Mouse (Mus musculus) adrenal gland, postnatal 36 days (tissue): ENCODE measurements around the gene Mybpc3. TPM values are rescaled to one million over a fixed set of nuclear protein-coding genes. Genes with fewer than 3 reads are reported as not detected.
A peak's percentile ranks its signal among the peaks of the same experiment; 100 is the strongest.
"Not testable (repeated sequence)": the region's sequence is repeated elsewhere in the genome, so short reads cannot be mapped to it uniquely, and the experiment has no call there.

Source experiments
- DNase-seq, 2 experiments: peaks; one replicate each; pipeline ENCODE4 v3.0.0; 2021; ENCODE audit warnings: mixed read lengths in 1 of 2
- total RNA-seq, 2 experiments: library from RNA; stranded (reverse); gene quantifications; 2 replicates each; pipeline ENCODE4 v1.2.3; 2021

Mybpc3 gene
- total RNA-seq, 2 experiments from 2014 or later, result not detected

- DNase-seq, result no peak
These were observed 30.5 kb upstream of the Mybpc3 start for GRCm38 (mm10) chr2:91087453-91087852.

GRCm38 (mm10) chr2:91088987-91089386, 29.0 kb upstream of the Mybpc3 start:
- no peak for DNase-seq

GRCm38 (mm10) chr2:91090208-91090607, 27.7 kb upstream of the Mybpc3 start:
- no peak for DNase-seq

- no peak for DNase-seq
These were observed 27.1 kb upstream of the Mybpc3 start for GRCm38 (mm10) chr2:91090827-91091226.

- peak in 1 of 2 experiments; percentile 37 for DNase-seq
These were observed 21.4 kb upstream of the Mybpc3 start for GRCm38 (mm10) chr2:91096524-91096923.

GRCm38 (mm10) chr2:91097015-91097414, 20.9 kb upstream of the Mybpc3 start:
- DNase-seq, result no peak

- peak; percentile 61 to 73 for DNase-seq
These were observed 19.8 kb upstream of the Mybpc3 start for GRCm38 (mm10) chr2:91098156-91098555.

- peak; percentile 92 to 97 for DNase-seq
These were observed 16.7 kb upstream of the Mybpc3 start for GRCm38 (mm10) chr2:91101124-91101740.

GRCm38 (mm10) chr2:91108156-91108555, 9.8 kb upstream of the Mybpc3 start:
- no peak for DNase-seq

GRCm38 (mm10) chr2:91109241-91109640, 8.7 kb upstream of the Mybpc3 start:
- DNase-seq, result no peak

- peak in 1 of 2 experiments; percentile 38 for DNase-seq
These were observed 8.0 kb upstream of the Mybpc3 start for GRCm38 (mm10) chr2:91109807-91110385.

GRCm38 (mm10) chr2:91110429-91110828, 7.5 kb upstream of the Mybpc3 start:
- DNase-seq, result no peak

- DNase-seq, result not testable (repeated sequence)
These were observed 6.1 kb upstream of the Mybpc3 start for GRCm38 (mm10) chr2:91111832-91112231.

- no peak for DNase-seq
These were observed 5.5 kb upstream of the Mybpc3 start for GRCm38 (mm10) chr2:91112491-91112890.

GRCm38 (mm10) chr2:91113334-91113733, 4.6 kb upstream of the Mybpc3 start:
- DNase-seq, result no peak

- no peak for DNase-seq
These were observed 4.1 kb upstream of the Mybpc3 start for GRCm38 (mm10) chr2:91113852-91114251.

GRCm38 (mm10) chr2:91114781-91115577, 3.0 kb upstream of the Mybpc3 start:
- DNase-seq, result peak; percentile 98

- DNase-seq, result no peak
These were observed 2.4 kb upstream of the Mybpc3 start for GRCm38 (mm10) chr2:91115578-91115970.

GRCm38 (mm10) chr2:91116842-91117241, 1.1 kb upstream of the Mybpc3 start:
- DNase-seq, result no peak

- no peak for DNase-seq
These were observed 703 bp downstream of the Mybpc3 start for GRCm38 (mm10) chr2:91118647-91119046.

GRCm38 (mm10) chr2:91119061-91119460, 1.1 kb downstream of the Mybpc3 start:
- no peak for DNase-seq

- DNase-seq, result no peak
These were observed 1.6 kb downstream of the Mybpc3 start for GRCm38 (mm10) chr2:91119551-91119950.

- no peak for DNase-seq
These were observed 2.3 kb downstream of the Mybpc3 start for GRCm38 (mm10) chr2:91120261-91120671.
